Mouse (Mus musculus) stomach, postnatal 0 days (tissue): Measurements from ENCODE around the gene Rlf.

Experiments used
- CTCF ChIP-seq: IDR thresholded peaks from 2 replicates; pipeline ENCODE4 v1.5.1; 2016; ENCODE audit warnings: antibody characterized with exemption, low read depth, mild to moderate bottlenecking, moderate library complexity
- EP300 ChIP-seq: optimal IDR thresholded peaks from 2 replicates; pipeline ENCODE3; 2016; ENCODE audit warnings: antibody characterized with exemption

DNA sequence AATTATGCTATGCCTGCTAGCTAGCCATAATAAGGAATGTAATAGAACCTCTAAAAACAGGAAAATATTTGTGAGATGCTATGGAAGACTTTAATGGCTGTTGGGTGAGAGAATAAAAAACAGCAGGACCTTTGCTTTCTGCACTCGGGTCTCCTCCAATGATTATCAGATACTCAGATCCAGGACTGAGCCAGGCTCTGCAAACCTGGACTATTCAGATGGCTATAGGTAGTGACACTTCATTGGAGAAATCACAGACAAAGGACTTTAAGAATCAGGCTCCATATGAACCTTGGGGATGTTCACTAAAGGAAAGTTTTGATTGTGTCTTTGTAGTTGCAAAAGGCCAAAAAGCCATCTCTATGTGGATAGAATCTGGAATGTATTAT is 26.7 kb upstream of the Rlf start:
- no peak for TF ChIP-seq CTCF
- TF ChIP-seq EP300 = no peak
